ENCODE assay signal across 24 mouse cellular contexts in genomic region chr11:106329128-106329527, GRCm38 (mm10). TPM values are rescaled to one million over a fixed set of nuclear protein-coding genes. Genes with fewer than 3 reads are reported as not detected.
DNase-seq lines count a peak whose midpoint lies in the region; ATAC-seq and TF ChIP-seq lines count a peak whose summit lies in the region.
"Had no signal": no experiment of that assay in that cellular context is flagged by ENCODE, and none has a peak within 500 bp of the region (broad histone marks: within the 10 kb centered on the region; RNA-seq: fewer than 3 reads in every experiment).

No protein-coding gene starts in this region.

- TF ChIP-seq EP300 in lung, postnatal 0 days (IDR thresholded peaks at IDR 0.05), result no peak

- intact Hi-C loops in gastrocnemius, adult 2 months (cut with DNase I), result no loop called here
- intact Hi-C loops in gastrocnemius, postnatal 36 days (cut with DNase I), result no loop called here

- peak overlapping the region; percentile 41 for H3K4me3 ChIP-seq in gastrocnemius, adult 2 months
- H3K4me3 ChIP-seq in lung, postnatal 0 days (ENCODE audit: low read depth, low read length), result no peak overlapping the region
- H3K4me3 ChIP-seq in heart, embryonic 15.5 days, result no peak overlapping the region
- H3K4me3 ChIP-seq: hindbrain, embryonic 13.5 days; layer of hippocampus, adult 2 months; limb, embryonic 13.5 days; megakaryocyte, embryonic 14.5 days; stomach, embryonic 15.5 days had no signal

- peak overlapping the region; percentile 93 for H3K27ac ChIP-seq in gastrocnemius, adult 2 months
- H3K27ac ChIP-seq in lung, postnatal 0 days (ENCODE audit: low read length), result no peak overlapping the region
- H3K27ac ChIP-seq in heart, embryonic 15.5 days, result peak overlapping the region; percentile 75
- H3K27ac ChIP-seq: hindbrain, embryonic 13.5 days; kidney, postnatal 0 days; layer of hippocampus, adult 2 months; limb, embryonic 13.5 days; stomach, embryonic 15.5 days had no signal

- WGBS in lung, postnatal 0 days, result 30% methylated on average over 6 of the region's 6 CpGs
- 24% methylated on average over 6 of the region's 6 CpGs for WGBS in heart, embryonic 15.5 days

- no peak overlapping the region for H3K9ac ChIP-seq in lung, postnatal 0 days (replicated peaks; ENCODE audit: low read depth)
- no peak overlapping the region for H3K9ac ChIP-seq in heart, embryonic 15.5 days
- H3K9ac ChIP-seq: forebrain, postnatal 0 days; hindbrain, embryonic 13.5 days; limb, embryonic 13.5 days; stomach, embryonic 15.5 days had no signal

- TF ChIP-seq CTCF in gastrocnemius, adult 2 months (IDR thresholded peaks at IDR 0.05), result no peak
- TF ChIP-seq CTCF in lung, postnatal 0 days (IDR thresholded peaks at IDR 0.05), result no peak

- no peak for DNase-seq in gastrocnemius, adult 2 months
- no peak for DNase-seq in gastrocnemius, postnatal 36 days
- peak; percentile 46 for DNase-seq in lung, postnatal 0 days (ENCODE audit: low spot score)
- no peak for DNase-seq in lung, postnatal 14 days
- peak; percentile 85 for DNase-seq in skeletal muscle tissue, adult 2 months (ENCODE audit: low read depth, low spot score)
- DNase-seq in spleen, postnatal 14 days (ENCODE audit: low spot score in 2 of 2), result no peak
- no peak for DNase-seq in thymus, adult 18-20 months
- DNase-seq: cerebellum, adult 8-10 months had no signal

- H3K4me1 ChIP-seq in lung, postnatal 0 days (ENCODE audit: insufficient read depth, low read depth, low read length), result no peaks in the 10 kb centered on the region
- peaks cover 32% of the 10 kb centered on the region for H3K4me1 ChIP-seq in heart, embryonic 15.5 days (replicated peaks)

- no peaks in the 10 kb centered on the region for H3K9me3 ChIP-seq in lung, postnatal 0 days (ENCODE audit: low read length)
- H3K9me3 ChIP-seq in heart, embryonic 15.5 days (replicated peaks), result no peaks in the 10 kb centered on the region
- H3K9me3 ChIP-seq: hindbrain, embryonic 13.5 days; limb, embryonic 13.5 days; stomach, embryonic 15.5 days had no signal

- no peaks in the 10 kb centered on the region for H3K36me3 ChIP-seq in lung, postnatal 0 days (ENCODE audit: insufficient read depth, low read length)
- no peaks in the 10 kb centered on the region for H3K36me3 ChIP-seq in heart, embryonic 15.5 days
- H3K36me3 ChIP-seq: hindbrain, embryonic 13.5 days; limb, embryonic 13.5 days; stomach, embryonic 15.5 days had no signal

- H3K4me2 ChIP-seq in lung, postnatal 0 days (replicated peaks; ENCODE audit: low read depth, low read length), result no peak overlapping the region
- H3K4me2 ChIP-seq in heart, embryonic 15.5 days, result peak overlapping the region; percentile 14; the same call in 1 of the 2 replicates
- H3K4me2 ChIP-seq: hindbrain, embryonic 13.5 days; limb, embryonic 13.5 days; stomach, embryonic 15.5 days had no signal

- no peaks in the 10 kb centered on the region for H3K27me3 ChIP-seq in lung, postnatal 0 days (replicated peaks; ENCODE audit: insufficient read depth, low read length)
- H3K27me3 ChIP-seq in heart, embryonic 15.5 days, result no peaks in the 10 kb centered on the region
- H3K27me3 ChIP-seq: hindbrain, embryonic 13.5 days; limb, embryonic 13.5 days; Patski; stomach, embryonic 15.5 days had no signal

- peak; percentile 27; the same call in 1 of the 2 replicates for ATAC-seq in lung, postnatal 0 days
- peak; percentile 79 for ATAC-seq in heart, embryonic 15.5 days (replicated peaks; ENCODE audit: insufficient number of reproducible peaks, insufficient read depth, low FRiP score, low read depth)
- ATAC-seq: forebrain, postnatal 0 days; midbrain, embryonic 16.5 days; Patski had no signal

RNA-seq across cellular contexts. Expression of gene Cd79b, which starts 14.6 kb away (rescaled TPM):
- under 1 TPM; 0.28 to 0.64 TPM for total RNA-seq in gastrocnemius, adult 2 months (2021)
- under 1 TPM; 0.30 to 0.43 TPM for total RNA-seq in gastrocnemius, postnatal 36 days (2021)
- polyA plus RNA-seq in lung, postnatal 0 days (2015; fragmentation: Nextera tagmentation; extraction: Ambion mirVana), result 10.8 and 11.8 TPM in 2 replicates
- polyA plus RNA-seq in heart, embryonic 15.5 days (2015; fragmentation: Nextera tagmentation; extraction: Ambion mirVana), result 1.0 and 2.8 TPM in 2 replicates
- total RNA-seq: layer of hippocampus, adult 2 months had no signal

RNA-seq across cellular contexts. Expression of gene Scn4a, which starts 24.0 kb away (rescaled TPM):
- 100 to 1,000 TPM; 439 to 468 TPM for total RNA-seq in gastrocnemius, adult 2 months (2021)
- total RNA-seq in gastrocnemius, postnatal 36 days (2021), result 100 to 1,000 TPM; 381 to 407 TPM
- 0.04 TPM in 1 of 2 replicates, not detected in the other for polyA plus RNA-seq in lung, postnatal 0 days (2015; fragmentation: Nextera tagmentation; extraction: Ambion mirVana)
- polyA plus RNA-seq in heart, embryonic 15.5 days (2015; fragmentation: Nextera tagmentation; extraction: Ambion mirVana), result 0.06 and 0.24 TPM in 2 replicates
- total RNA-seq: forebrain, postnatal 0 days; layer of hippocampus, adult 2 months had no signal
- polyA plus RNA-seq: midbrain, embryonic 16.5 days had no signal

RNA-seq across cellular contexts. Expression of gene Gh, which starts 27.5 kb away (rescaled TPM):
- not detected for total RNA-seq in gastrocnemius, adult 2 months (2021)
- not detected for total RNA-seq in gastrocnemius, postnatal 36 days (2021)
- polyA plus RNA-seq in lung, postnatal 0 days (2015; fragmentation: Nextera tagmentation; extraction: Ambion mirVana), result not detected in 2 replicates
- polyA plus RNA-seq in heart, embryonic 15.5 days (2015; fragmentation: Nextera tagmentation; extraction: Ambion mirVana), result not detected in 2 replicates
- total RNA-seq: adrenal gland, postnatal 36 days; forebrain, postnatal 0 days; gastrocnemius, postnatal 14 days; layer of hippocampus, adult 2 months had no signal
- polyA plus RNA-seq: cortical plate, adult 2 months; embryonic facial prominence, embryonic 14.5 days; forebrain, postnatal 0 days; hindbrain, embryonic 13.5 days; intestine, embryonic 14.5 days; kidney, postnatal 0 days; limb, embryonic 13.5 days; Patski; stomach, embryonic 15.5 days had no signal

RNA-seq across cellular contexts. Expression of gene Prr29, which starts 36.1 kb away (rescaled TPM):
- total RNA-seq in gastrocnemius, adult 2 months (2021), result 1 to 10 TPM; 3.9 to 6.5 TPM
- 1 to 10 TPM; 5.7 to 7.1 TPM for total RNA-seq in gastrocnemius, postnatal 36 days (2021)
- polyA plus RNA-seq in lung, postnatal 0 days (2015; fragmentation: Nextera tagmentation; extraction: Ambion mirVana), result 8.9 and 10.2 TPM in 2 replicates
- polyA plus RNA-seq in heart, embryonic 15.5 days (2015; fragmentation: Nextera tagmentation; extraction: Ambion mirVana), result 0.44 and 0.62 TPM in 2 replicates
- total RNA-seq: adrenal gland, postnatal 36 days; forebrain, postnatal 0 days; layer of hippocampus, adult 2 months; left cerebral cortex, adult 8-10 months had no signal
- polyA plus RNA-seq: hindbrain, embryonic 13.5 days; midbrain, embryonic 16.5 days; Patski had no signal

RNA-seq across cellular contexts. Expression of gene Tcam1, which starts 52.7 kb away (rescaled TPM):
- under 1 TPM; 0.08 TPM for total RNA-seq in gastrocnemius, adult 2 months (2021)
- total RNA-seq in gastrocnemius, postnatal 36 days (2021), result under 1 TPM; 0.08 to 0.12 TPM
- polyA plus RNA-seq in lung, postnatal 0 days (2015; fragmentation: Nextera tagmentation; extraction: Ambion mirVana), result 0.06 and 0.07 TPM in 2 replicates
- polyA plus RNA-seq in heart, embryonic 15.5 days (2015; fragmentation: Nextera tagmentation; extraction: Ambion mirVana), result 0.34 TPM in 1 of 2 replicates, not detected in the other

Comparison
In these comparisons a context has a peak if more than half of its experiments do, and no peak if none do; other contexts are left out.
1. DNase-seq: peak in lung, postnatal 0 days (single experiment) and skeletal muscle tissue, adult 2 months (single experiment); none in gastrocnemius, adult 2 months (single experiment), gastrocnemius, postnatal 36 days (0 of 2), lung, postnatal 14 days (single experiment), spleen, postnatal 14 days (0 of 2) and thymus, adult 18-20 months (0 of 2).